Mouse (Mus musculus): ENCODE results near the gene S1pr5.

DNA sequence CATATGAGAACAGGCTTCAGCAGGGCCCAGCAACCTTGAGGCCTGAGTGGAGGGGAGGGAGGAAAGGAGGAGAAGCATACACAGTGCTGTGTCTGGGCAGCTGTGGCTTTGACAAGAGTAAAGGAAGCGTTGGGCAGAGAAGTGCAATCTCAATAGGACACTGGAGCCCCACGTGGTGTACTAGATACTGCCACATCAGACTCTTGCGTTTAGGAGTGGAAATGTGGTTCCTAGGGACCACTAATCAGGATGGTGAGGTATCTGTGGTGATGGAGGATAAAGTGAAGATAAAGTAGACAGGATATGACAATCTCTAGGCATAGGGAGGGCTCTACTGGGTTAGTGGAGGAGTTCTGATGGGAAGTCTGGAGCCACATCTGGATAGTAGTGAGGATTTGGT lies 38.5 kb upstream of the S1pr5 start:
- TF ChIP-seq CTCF (IDR thresholded peaks at IDR 0.05; ENCODE audit: low read depth, low read length) (no peak), POLR2A (IDR thresholded peaks at IDR 0.05; ENCODE audit: extremely low read depth, insufficient read depth, low read length) (no peak)
